Mouse (Mus musculus): ENCODE measurements around the gene Prl2a1.

DNA sequence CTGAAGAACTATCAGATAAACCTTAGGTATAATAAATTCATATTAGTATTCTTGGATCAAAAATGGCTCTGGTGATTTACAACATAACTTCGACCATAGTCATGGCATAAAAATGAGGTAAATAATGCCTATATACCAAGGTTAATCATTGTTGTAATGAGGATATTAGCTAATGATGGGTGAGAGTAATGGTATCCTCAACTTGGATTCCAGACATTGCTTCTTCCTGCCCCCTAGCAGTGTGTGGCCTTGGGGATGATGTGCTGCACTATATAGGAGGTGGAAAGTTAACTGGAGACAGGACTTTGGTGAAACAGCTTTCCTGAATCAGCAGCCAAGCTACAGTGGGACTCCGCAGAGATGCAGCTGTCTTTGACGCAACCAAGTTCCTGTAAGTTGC, 47.6 kb downstream of the Prl2a1 start, which contains the start of gene Prl2c1:
- TF ChIP-seq MAX (IDR thresholded peaks at IDR 0.05; ENCODE audit: low read length) (no peak), MAFK (IDR thresholded peaks at IDR 0.05; ENCODE audit: borderline replicate concordance, low read depth, low read length) (no peak), CTCF (IDR thresholded peaks at IDR 0.05 in 2 of 3, conservative IDR thresholded peaks at IDR 0.05 in 1 of 3; ENCODE audit: control insufficient read depth in 1 of 3, insufficient read depth in 1 of 3, low read depth in 2 of 3, low read length in 3 of 3, poor library complexity in 1 of 3, severe bottlenecking in 1 of 3) (no peak), POLR2A (IDR thresholded peaks at IDR 0.05; ENCODE audit: control insufficient read depth in 1 of 2, insufficient read depth in 1 of 2, low read depth in 1 of 2, low read length in 2 of 2, poor library complexity in 1 of 2) (no peak), ETS1 (IDR thresholded peaks at IDR 0.05; ENCODE audit: low read depth, low read length) (no peak), E2F4 (IDR thresholded peaks at IDR 0.05; ENCODE audit: borderline replicate concordance, low read depth, low read length) (no peak), ZC3H11A (IDR thresholded peaks at IDR 0.05; ENCODE audit: low read depth, low read length) (no peak), HCFC1 (IDR thresholded peaks at IDR 0.05; ENCODE audit: low read depth, low read length) (no peak), KAT2A (conservative IDR thresholded peaks at IDR 0.05; ENCODE audit: low read depth, low read length) (no peak), TCF12 (IDR thresholded peaks at IDR 0.05; ENCODE audit: low read depth, low read length) (no peak), USF1 (IDR thresholded peaks at IDR 0.05; ENCODE audit: low read depth, low read length) (no peak), NRF1 (IDR thresholded peaks at IDR 0.05; ENCODE audit: insufficient read depth, low read depth, low read length, poor library complexity, severe bottlenecking) (no peak), EP300 (IDR thresholded peaks at IDR 0.05; ENCODE audit: low read depth in 1 of 2, low read length in 2 of 2) (no peak)

Measured in MEL (cell line).